Mouse (Mus musculus): Measurements from ENCODE around the gene Ccr4. TPM values are rescaled to one million over a fixed set of nuclear protein-coding genes. Genes with fewer than 3 reads are reported as not detected.
A peak's percentile ranks its signal among the peaks of the same experiment; 100 is the strongest.

Ccr4 gene
- polyA plus RNA-seq, 1 experiment from 2014 or later = not detected

GRCm38 (mm10) chr9:114544754-114545393 lies 40.2 kb upstream of the Ccr4 start:
- DNase-seq (no peak), ATAC-seq (no peak)
- no peak overlapping the region for H3K9ac ChIP-seq (replicated peaks)
- H3K9me3 ChIP-seq (ENCODE audit: low read length) = no peaks in the 10 kb centered on the region
- H3K36me3 ChIP-seq (replicated peaks; ENCODE audit: insufficient read depth, low read length) = no peaks in the 10 kb centered on the region
- H3K27ac ChIP-seq (ENCODE audit: low read depth) = no peak overlapping the region
- H3K4me1 ChIP-seq (ENCODE audit: insufficient read depth) = peaks cover 39% of the 10 kb centered on the region
- no peaks in the 10 kb centered on the region for H3K27me3 ChIP-seq (ENCODE audit: insufficient read depth, low read length)
- H3K4me2 ChIP-seq (ENCODE audit: low read depth, low read length) = no peak overlapping the region
- no peak for TF ChIP-seq EP300 (IDR thresholded peaks at IDR 0.05; ENCODE audit: low read depth)
- no peak for TF ChIP-seq CTCF (IDR thresholded peaks at IDR 0.05; ENCODE audit: low read depth)
- no peak overlapping the region for H3K4me3 ChIP-seq (ENCODE audit: low read depth, low read length)
- 65% methylated on average over 9 of the region's 9 CpGs for WGBS (ENCODE audit: insufficient replicate concordance)

- H3K27ac ChIP-seq (ENCODE audit: low read depth) = no peak overlapping the region
- ATAC-seq (no peak), DNase-seq (no peak)
- no peak overlapping the region for H3K4me3 ChIP-seq (ENCODE audit: low read depth, low read length)
- no peak for TF ChIP-seq CTCF (IDR thresholded peaks at IDR 0.05; ENCODE audit: low read depth)
- TF ChIP-seq EP300 (IDR thresholded peaks at IDR 0.05; ENCODE audit: low read depth) = no peak
- H3K4me1 ChIP-seq (ENCODE audit: insufficient read depth) = peaks cover 36% of the 10 kb centered on the region
- no peaks in the 10 kb centered on the region for H3K9me3 ChIP-seq (ENCODE audit: low read length)
- no peaks in the 10 kb centered on the region for H3K27me3 ChIP-seq (ENCODE audit: insufficient read depth, low read length)
- no peak overlapping the region for H3K4me2 ChIP-seq (ENCODE audit: low read depth, low read length)
- no peaks in the 10 kb centered on the region for H3K36me3 ChIP-seq (replicated peaks; ENCODE audit: insufficient read depth, low read length)
- no peak overlapping the region for H3K9ac ChIP-seq (replicated peaks)
- WGBS (ENCODE audit: insufficient replicate concordance) = 64% methylated on average over 17 of the region's 17 CpGs
Observed at GRCm38 (mm10) chr9:114543882-114544753, 39.4 kb upstream of the Ccr4 start.

- H3K4me3 ChIP-seq (ENCODE audit: low read depth, low read length) = no peak overlapping the region
- H3K9me3 ChIP-seq (ENCODE audit: low read length) = no peaks in the 10 kb centered on the region
- no peaks in the 10 kb centered on the region for H3K36me3 ChIP-seq (replicated peaks; ENCODE audit: insufficient read depth, low read length)
- WGBS (ENCODE audit: insufficient replicate concordance) = 17% methylated on average over 1 of the region's 1 CpGs
- no peak overlapping the region for H3K4me2 ChIP-seq (ENCODE audit: low read depth, low read length)
- DNase-seq = peak; percentile 34
- no peak overlapping the region for H3K9ac ChIP-seq (replicated peaks)
- ATAC-seq = peak; percentile 33; the same call in 1 of the 2 replicates
- H3K27me3 ChIP-seq (ENCODE audit: insufficient read depth, low read length) = no peaks in the 10 kb centered on the region
- TF ChIP-seq CTCF (IDR thresholded peaks at IDR 0.05; ENCODE audit: low read depth) (no peak), EP300 (IDR thresholded peaks at IDR 0.05; ENCODE audit: low read depth) (no peak)
- H3K27ac ChIP-seq (ENCODE audit: low read depth) = no peak overlapping the region
- H3K4me1 ChIP-seq (ENCODE audit: insufficient read depth) = peaks cover 14% of the 10 kb centered on the region
Observed at GRCm38 (mm10) chr9:114541279-114541741, 36.6 kb upstream of the Ccr4 start.

- no peaks in the 10 kb centered on the region for H3K27me3 ChIP-seq (ENCODE audit: insufficient read depth, low read length)
- WGBS (ENCODE audit: insufficient replicate concordance) = 83% methylated on average over 7 of the region's 7 CpGs
- no peaks in the 10 kb centered on the region for H3K36me3 ChIP-seq (replicated peaks; ENCODE audit: insufficient read depth, low read length)
- H3K9me3 ChIP-seq (ENCODE audit: low read length) = no peaks in the 10 kb centered on the region
- ATAC-seq (no peak), DNase-seq (no peak)
- H3K9ac ChIP-seq (replicated peaks) = no peak overlapping the region
- H3K4me2 ChIP-seq (ENCODE audit: low read depth, low read length) = no peak overlapping the region
- no peak overlapping the region for H3K27ac ChIP-seq (ENCODE audit: low read depth)
- TF ChIP-seq EP300 (IDR thresholded peaks at IDR 0.05; ENCODE audit: low read depth) = no peak
- no peak for TF ChIP-seq CTCF (IDR thresholded peaks at IDR 0.05; ENCODE audit: low read depth)
- peaks cover 7% of the 10 kb centered on the region for H3K4me1 ChIP-seq (ENCODE audit: insufficient read depth)
- H3K4me3 ChIP-seq (ENCODE audit: low read depth, low read length) = no peak overlapping the region
Observed at GRCm38 (mm10) chr9:114538996-114539563, 34.4 kb upstream of the Ccr4 start.

GRCm38 (mm10) chr9:114536628-114537027 lies 31.9 kb upstream of the Ccr4 start:
- Histone ChIP-seq H3K4me1 (ENCODE audit: insufficient read depth) (peaks cover 10% of the 10 kb centered on the region), H3K9ac (replicated peaks) (no peak overlapping the region), H3K27me3 (ENCODE audit: insufficient read depth, low read length) (no peaks in the 10 kb centered on the region), H3K27ac (ENCODE audit: low read depth) (no peak overlapping the region; the same call in 1 of the 2 replicates), H3K36me3 (replicated peaks; ENCODE audit: insufficient read depth, low read length) (no peaks in the 10 kb centered on the region), H3K4me3 (ENCODE audit: low read depth, low read length) (no peak overlapping the region), H3K9me3 (ENCODE audit: low read length) (no peaks in the 10 kb centered on the region), H3K4me2 (ENCODE audit: low read depth, low read length) (no peak overlapping the region)
- ATAC-seq (peak; percentile 97), DNase-seq (peak; percentile 40)
- TF ChIP-seq EP300 (IDR thresholded peaks at IDR 0.05; ENCODE audit: low read depth) = no peak
- no peak for TF ChIP-seq CTCF (IDR thresholded peaks at IDR 0.05; ENCODE audit: low read depth)
- WGBS (ENCODE audit: insufficient replicate concordance) = 59% methylated on average over 2 of the region's 2 CpGs

Data from liver, postnatal 0 days (tissue).